12 mouse cellular contexts compared by ENCODE assay signal in genomic region chr7:66933251-66933650, GRCm38 (mm10).
DNase-seq lines count a peak whose midpoint lies in the region; ATAC-seq and TF ChIP-seq lines count a peak whose summit lies in the region.
"Had no signal": no experiment of that assay in that cellular context is flagged by ENCODE, and none has a peak within 500 bp of the region (broad histone marks: within the 10 kb centered on the region; RNA-seq: fewer than 3 reads in every experiment).

No protein-coding gene starts in this region.

- no peak overlapping the region for H3K9ac ChIP-seq in forebrain, embryonic 14.5 days (ENCODE audit: low read length)
- H3K9ac ChIP-seq in forebrain, embryonic 12.5 days, result no peak overlapping the region
- no peak overlapping the region for H3K9ac ChIP-seq in embryonic facial prominence, embryonic 14.5 days (ENCODE audit: low read depth, low read length)
- H3K9ac ChIP-seq in lung, embryonic 14.5 days, result no peak overlapping the region
- H3K9ac ChIP-seq: neural tube, embryonic 12.5 days; stomach, embryonic 15.5 days had no signal

- no peak overlapping the region for H3K27ac ChIP-seq in forebrain, embryonic 14.5 days (ENCODE audit: low read depth, low read length)
- H3K27ac ChIP-seq in forebrain, embryonic 12.5 days, result no peak overlapping the region
- H3K27ac ChIP-seq in embryonic facial prominence, embryonic 14.5 days (replicated peaks; ENCODE audit: low read depth, low read length), result 0 out of 2 replicates have a peak overlapping the region, but pooled peaks have one; percentile 1
- peak overlapping the region; percentile 44; the same call in 1 of the 2 replicates for H3K27ac ChIP-seq in lung, embryonic 14.5 days (ENCODE audit: low read depth)
- H3K27ac ChIP-seq: macrophage; neural tube, embryonic 12.5 days had no signal

- no peaks in the 10 kb centered on the region for H3K36me3 ChIP-seq in forebrain, embryonic 14.5 days (ENCODE audit: control insufficient read depth, insufficient read depth, low read length)
- H3K36me3 ChIP-seq in forebrain, embryonic 12.5 days (replicated peaks), result no peaks in the 10 kb centered on the region
- no peaks in the 10 kb centered on the region for H3K36me3 ChIP-seq in embryonic facial prominence, embryonic 14.5 days (ENCODE audit: control insufficient read depth, insufficient read depth, low read length)
- no peaks in the 10 kb centered on the region for H3K36me3 ChIP-seq in lung, embryonic 14.5 days (ENCODE audit: insufficient read depth)
- H3K36me3 ChIP-seq: neural tube, embryonic 12.5 days; stomach, embryonic 15.5 days had no signal

- H3K4me1 ChIP-seq in forebrain, embryonic 14.5 days (ENCODE audit: control insufficient read depth, insufficient read depth, low read length), result peaks cover 13% of the 10 kb centered on the region
- 0 out of 2 replicates have a peak, but pooled peaks cover 7% of the 10 kb centered on the region for H3K4me1 ChIP-seq in forebrain, embryonic 12.5 days
- H3K4me1 ChIP-seq in embryonic facial prominence, embryonic 14.5 days (ENCODE audit: control insufficient read depth, insufficient read depth, low read length), result peaks cover 10% of the 10 kb centered on the region
- H3K4me1 ChIP-seq in lung, embryonic 14.5 days (ENCODE audit: insufficient read depth), result peaks cover 24% of the 10 kb centered on the region
- H3K4me1 ChIP-seq: neural tube, embryonic 12.5 days had no signal

- TF ChIP-seq CTCF in lung, embryonic 14.5 days (IDR thresholded peaks at IDR 0.05; ENCODE audit: low read depth), result no peak

- no peak overlapping the region for H3K4me3 ChIP-seq in forebrain, embryonic 14.5 days (ENCODE audit: low read depth, low read length)
- no peak overlapping the region for H3K4me3 ChIP-seq in forebrain, embryonic 12.5 days (replicated peaks)
- H3K4me3 ChIP-seq in embryonic facial prominence, embryonic 14.5 days (ENCODE audit: low read depth, low read length), result no peak overlapping the region
- no peak overlapping the region for H3K4me3 ChIP-seq in lung, embryonic 14.5 days (ENCODE audit: low read depth, low read length)
- H3K4me3 ChIP-seq: neural tube, embryonic 12.5 days; stomach, embryonic 15.5 days had no signal

- H3K27me3 ChIP-seq in forebrain, embryonic 14.5 days (replicated peaks; ENCODE audit: control insufficient read depth, insufficient read depth, low read length), result no peaks in the 10 kb centered on the region
- no peaks in the 10 kb centered on the region for H3K27me3 ChIP-seq in forebrain, embryonic 12.5 days
- H3K27me3 ChIP-seq in embryonic facial prominence, embryonic 14.5 days (replicated peaks; ENCODE audit: control insufficient read depth, insufficient read depth, low read length), result no peaks in the 10 kb centered on the region
- no peaks in the 10 kb centered on the region for H3K27me3 ChIP-seq in lung, embryonic 14.5 days (ENCODE audit: insufficient read depth, low read length)
- H3K27me3 ChIP-seq: neural tube, embryonic 12.5 days; stomach, embryonic 15.5 days had no signal

- no peak for ATAC-seq in forebrain, embryonic 14.5 days
- ATAC-seq in forebrain, embryonic 12.5 days (ENCODE audit: low FRiP score), result no peak
- peak; percentile 5; the same call in 1 of the 2 replicates for ATAC-seq in embryonic facial prominence, embryonic 14.5 days (ENCODE audit: low read depth)
- ATAC-seq in lung, embryonic 14.5 days (ENCODE audit: insufficient read depth), result no peak

- no peak overlapping the region for H3K4me2 ChIP-seq in forebrain, embryonic 14.5 days (ENCODE audit: low read length)
- no peak overlapping the region for H3K4me2 ChIP-seq in forebrain, embryonic 12.5 days
- H3K4me2 ChIP-seq in embryonic facial prominence, embryonic 14.5 days (ENCODE audit: low read depth, low read length), result no peak overlapping the region
- no peak overlapping the region for H3K4me2 ChIP-seq in lung, embryonic 14.5 days
- H3K4me2 ChIP-seq: neural tube, embryonic 12.5 days; stomach, embryonic 15.5 days had no signal

- peak; percentile 8 for DNase-seq in forebrain, embryonic 14.5 days (ENCODE audit: low spot score)
- peak; percentile 68 for DNase-seq in embryonic facial prominence, embryonic 14.5 days (ENCODE audit: low spot score)
- DNase-seq in heart, postnatal 4 days, result peak; percentile 66
- DNase-seq in lung, embryonic 14.5 days, result peak; percentile 62
- no peak for DNase-seq in cerebellum, adult 9-11 months
- no peak for DNase-seq in thymus, postnatal 10 days (ENCODE audit: low spot score in 2 of 2)
- no peak for DNase-seq in layer of hippocampus, postnatal 10 days (ENCODE audit: low spot score in 2 of 2)
- DNase-seq: cerebellum, adult 11 months had no signal

- H3K9me3 ChIP-seq in forebrain, embryonic 14.5 days (replicated peaks; ENCODE audit: control insufficient read depth, low read length), result no peaks in the 10 kb centered on the region
- H3K9me3 ChIP-seq in forebrain, embryonic 12.5 days, result no peaks in the 10 kb centered on the region
- no peaks in the 10 kb centered on the region for H3K9me3 ChIP-seq in embryonic facial prominence, embryonic 14.5 days (ENCODE audit: control insufficient read depth, low read length)
- H3K9me3 ChIP-seq in lung, embryonic 14.5 days (ENCODE audit: low read depth, low read length), result no peaks in the 10 kb centered on the region
- H3K9me3 ChIP-seq: neural tube, embryonic 12.5 days; stomach, embryonic 15.5 days had no signal

- WGBS in forebrain, embryonic 14.5 days, result 46% methylated on average over 4 of the region's 4 CpGs
- WGBS in forebrain, embryonic 12.5 days, result 47% methylated on average over 4 of the region's 4 CpGs
- 45% methylated on average over 4 of the region's 4 CpGs for WGBS in embryonic facial prominence, embryonic 14.5 days
- 46% methylated on average over 4 of the region's 4 CpGs for WGBS in lung, embryonic 14.5 days

Comparison
In these comparisons a context has a peak if more than half of its experiments do, and no peak if none do; other contexts are left out.
1. DNase-seq: peak in forebrain, embryonic 14.5 days (single experiment), embryonic facial prominence, embryonic 14.5 days (single experiment), heart, postnatal 4 days (single experiment) and lung, embryonic 14.5 days (single experiment); none in cerebellum, adult 9-11 months (single experiment), thymus, postnatal 10 days (0 of 2) and layer of hippocampus, postnatal 10 days (0 of 2).
2. H3K27ac ChIP-seq: peak in embryonic facial prominence, embryonic 14.5 days (single experiment) and lung, embryonic 14.5 days (single experiment); none in forebrain, embryonic 14.5 days (single experiment) and forebrain, embryonic 12.5 days (single experiment).